Mouse (Mus musculus) intestine, postnatal 0 days (tissue): ENCODE data around the gene AI854703. TPM values are rescaled to one million over a fixed set of nuclear protein-coding genes. Genes with fewer than 3 reads are reported as not detected.

Experiments
- ATAC-seq: fragments of 200-750 bp; cut with Nextera tagmentation; 2 replicates; pipeline ENCODE4 v1.8.0; 2017; ENCODE audit warnings: mild to moderate bottlenecking, moderate TSS enrichment, moderate library complexity
- H3K27ac ChIP-seq: fragments of 300-500 bp; sonication (generic); 2 replicates; pipeline ENCODE4 v1.5.1; 2014; ENCODE audit warnings: mild to moderate bottlenecking, low read depth, low read length, moderate library complexity
- H3K27me3 ChIP-seq: fragments of 300-500 bp; sonication (generic); replicated peaks from 2 replicates; pipeline ENCODE4 v1.6.1; 2014; ENCODE audit warnings: low read length, mixed read lengths; ENCODE audit not compliant: control insufficient read depth, insufficient read depth
- H3K36me3 ChIP-seq: fragments of 300-500 bp; sonication (generic); 2 replicates; pipeline ENCODE4 v1.6.1; 2014; ENCODE audit warnings: mild to moderate bottlenecking, moderate library complexity; ENCODE audit not compliant: control insufficient read depth, insufficient read depth
- H3K4me1 ChIP-seq: fragments of 300-500 bp; sonication (generic); replicated peaks from 2 replicates; pipeline ENCODE4 v1.6.1; 2014; ENCODE audit warnings: antibody characterized with exemption, low read length, mixed read lengths; ENCODE audit not compliant: control insufficient read depth, insufficient read depth
- H3K4me2 ChIP-seq: fragments of 300-500 bp; sonication (generic); replicated peaks from 2 replicates; pipeline ENCODE4 v1.6.1; 2014; ENCODE audit warnings: low read depth, mild to moderate bottlenecking, moderate library complexity
- H3K4me3 ChIP-seq: fragments of 300-500 bp; sonication (generic); 2 replicates; pipeline ENCODE4 v1.5.1; 2014; ENCODE audit warnings: low read depth, low read length
- H3K9ac ChIP-seq: fragments of 300-500 bp; sonication (generic); 2 replicates; pipeline ENCODE4 v1.6.1; 2014; ENCODE audit warnings: mild to moderate bottlenecking, low read depth, low read length
- H3K9me3 ChIP-seq: fragments of 300-500 bp; sonication (generic); 2 replicates; pipeline ENCODE4 v1.6.1; 2016; ENCODE audit warnings: mixed run types; ENCODE audit not compliant: control insufficient read depth
- CTCF ChIP-seq: sonication (generic); IDR thresholded peaks from 2 replicates; pipeline ENCODE4 v1.5.1; 2016; ENCODE audit warnings: low read depth, mild to moderate bottlenecking, control low read depth, antibody characterized with exemption, moderate library complexity
- WGBS: fragments of 180-500 bp; shearing (Covaris S2); extraction: QIAGEN DNeasy Blood & Tissue Kit; methylation state at CpG from one replicate; pipeline ENCODE4 v1.1.7; 2014; 5-methylcytosine and 5-hydroxymethylcytosine counted together
- polyA plus RNA-seq: library from polyadenylated mRNA; unstranded; fragments of >200 nt; fragmentation: Nextera tagmentation; extraction: Ambion mirVana; gene quantifications from 2 replicates; pipeline ENCODE4 v1.2.1, GENCODE M21; 2015

The AI854703 gene
- polyA plus RNA-seq, 1 experiment from 2014 or later: 0.63 TPM

- peak; percentile 93 for TF ChIP-seq CTCF
- H3K4me3 ChIP-seq: no peak overlapping the region
- H3K27ac ChIP-seq: no peak overlapping the region
- WGBS: 9% methylated on average over 12 of the region's 12 CpGs
- H3K9ac ChIP-seq: no peak overlapping the region
- H3K4me1 ChIP-seq: no peaks in the 10 kb centered on the region
- no peaks in the 10 kb centered on the region for H3K27me3 ChIP-seq
- H3K36me3 ChIP-seq: no peaks in the 10 kb centered on the region
- H3K9me3 ChIP-seq: no peaks in the 10 kb centered on the region
- no peak for ATAC-seq
- H3K4me2 ChIP-seq: no peak overlapping the region
Measured at GRCm38 (mm10) chr6:48645660-48646308, 19.2 kb downstream of the AI854703 start.

GRCm38 (mm10) chr6:48646309-48646690 is 19.7 kb downstream of the AI854703 start:
- H3K27me3 ChIP-seq: no peaks in the 10 kb centered on the region
- H3K9ac ChIP-seq: no peak overlapping the region
- no peaks in the 10 kb centered on the region for H3K36me3 ChIP-seq
- H3K4me2 ChIP-seq: no peak overlapping the region
- no peaks in the 10 kb centered on the region for H3K4me1 ChIP-seq
- WGBS: 79% methylated on average over 4 of the region's 4 CpGs
- H3K9me3 ChIP-seq: no peaks in the 10 kb centered on the region
- no peak for TF ChIP-seq CTCF
- H3K4me3 ChIP-seq: no peak overlapping the region
- no peak overlapping the region for H3K27ac ChIP-seq
- ATAC-seq: no peak

GRCm38 (mm10) chr6:48646995-48647394 is 20.4 kb downstream of the AI854703 start, which contains the start of gene Gimap8:
TSS of gene Gimap8 (plus strand) at chr6:48647234.
- Histone ChIP-seq H3K36me3 (no peaks in the 10 kb centered on the region), H3K4me3 (no peak within 1 kb of the TSS), H3K27me3 (no peaks in the 10 kb centered on the region), H3K4me2 (peak within 1 kb of the TSS; percentile 3; the same call in 1 of the 2 replicates), H3K4me1 (no peaks in the 10 kb centered on the region), H3K9ac (no peak within 1 kb of the TSS), H3K9me3 (no peaks in the 10 kb centered on the region), H3K27ac (no peak within 1 kb of the TSS)
- ATAC-seq: no peak
- WGBS: 20% methylated on average over 3 of the region's 3 CpGs
- TF ChIP-seq CTCF: peak; percentile 78

- H3K27ac ChIP-seq: no peak overlapping the region
- no peaks in the 10 kb centered on the region for H3K27me3 ChIP-seq
- H3K4me3 ChIP-seq: no peak overlapping the region
- no peaks in the 10 kb centered on the region for H3K4me1 ChIP-seq
- no peak for ATAC-seq
- WGBS: 68% methylated on average over 2 of the region's 2 CpGs
- TF ChIP-seq CTCF: no peak
- H3K9me3 ChIP-seq: no peaks in the 10 kb centered on the region
- peak overlapping the region; percentile 3; the same call in 1 of the 2 replicates for H3K4me2 ChIP-seq
- no peak overlapping the region for H3K9ac ChIP-seq
- no peaks in the 10 kb centered on the region for H3K36me3 ChIP-seq
Measured at GRCm38 (mm10) chr6:48647611-48648010, 21.0 kb downstream of the AI854703 start.

- no peak for ATAC-seq
- WGBS: 91% methylated on average over 4 of the region's 4 CpGs
- no peak for TF ChIP-seq CTCF
- no peaks in the 10 kb centered on the region for H3K27me3 ChIP-seq
- H3K4me1 ChIP-seq: no peaks in the 10 kb centered on the region
- H3K9ac ChIP-seq: no peak overlapping the region
- no peaks in the 10 kb centered on the region for H3K9me3 ChIP-seq
- no peak overlapping the region for H3K4me3 ChIP-seq
- no peaks in the 10 kb centered on the region for H3K36me3 ChIP-seq
- no peak overlapping the region for H3K27ac ChIP-seq
- no peak overlapping the region for H3K4me2 ChIP-seq
Measured at GRCm38 (mm10) chr6:48648779-48649178, 22.2 kb downstream of the AI854703 start.

GRCm38 (mm10) chr6:48650041-48650440 is 23.5 kb downstream of the AI854703 start:
- TF ChIP-seq CTCF: no peak
- Histone ChIP-seq H3K27me3 (no peaks in the 10 kb centered on the region), H3K4me1 (no peaks in the 10 kb centered on the region), H3K4me3 (no peak overlapping the region), H3K9ac (no peak overlapping the region), H3K36me3 (no peaks in the 10 kb centered on the region), H3K4me2 (no peak overlapping the region), H3K9me3 (no peaks in the 10 kb centered on the region), H3K27ac (no peak overlapping the region)
- WGBS: 86% methylated on average over 9 of the region's 9 CpGs
- ATAC-seq: no peak

GRCm38 (mm10) chr6:48658721-48659120 is 32.2 kb downstream of the AI854703 start:
- no peak for ATAC-seq
- TF ChIP-seq CTCF: no peak
- no peaks in the 10 kb centered on the region for H3K9me3 ChIP-seq

More at GRCm38 (mm10) chr6:48658721-48659120, 32.2 kb downstream of the AI854703 start:
- no peak overlapping the region for H3K27ac ChIP-seq
- H3K36me3 ChIP-seq: no peaks in the 10 kb centered on the region
- H3K27me3 ChIP-seq: no peaks in the 10 kb centered on the region
- H3K4me2 ChIP-seq: no peak overlapping the region
- H3K4me3 ChIP-seq: no peak overlapping the region
- H3K9ac ChIP-seq: no peak overlapping the region
- 75% methylated on average over 5 of the region's 5 CpGs for WGBS
- H3K4me1 ChIP-seq: no peaks in the 10 kb centered on the region
